Comparison of ENCODE assay signal across 23 mouse cellular contexts in the genomic region with DNA sequence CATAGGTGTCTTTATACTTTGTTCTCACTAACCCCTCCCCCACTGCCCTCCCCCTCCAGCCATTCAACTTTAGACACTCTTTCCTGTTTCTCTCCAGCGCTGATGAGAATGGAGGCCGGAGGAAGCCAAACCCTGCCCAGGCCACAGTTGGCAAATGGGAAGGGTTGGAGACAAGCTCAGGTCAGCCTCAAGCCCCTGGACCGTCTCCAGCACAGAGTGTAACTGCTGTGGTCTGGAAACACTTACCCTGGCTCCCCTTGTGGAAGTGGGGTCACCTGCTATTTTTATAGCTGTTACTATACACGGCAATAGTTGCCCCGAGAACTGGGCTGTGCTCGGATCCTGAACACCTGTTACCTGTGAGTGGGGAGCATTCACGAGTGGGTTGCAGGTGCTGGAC. TPM values are rescaled to one million over a fixed set of nuclear protein-coding genes. Genes with fewer than 3 reads are reported as not detected.
DNase-seq lines count a peak whose midpoint lies in the region; TF ChIP-seq lines count a peak whose summit lies in the region.
"Had no signal": no experiment of that assay in that cellular context is flagged by ENCODE, and none has a peak within 500 bp of the region (broad histone marks: within the 10 kb centered on the region; RNA-seq: fewer than 3 reads in every experiment).

No protein-coding gene starts in this region.

- H3K4me2 ChIP-seq in myocyte (ENCODE audit: low read depth) = peak overlapping the region; percentile 65
- H3K4me2 ChIP-seq: limb, embryonic 15.5 days; liver, embryonic 15.5 days; lung, embryonic 15.5 days had no signal

- H3K27me3 ChIP-seq in myocyte (ENCODE audit: control insufficient read depth, insufficient read depth, insufficient read length) = no peaks in the 10 kb centered on the region
- H3K27me3 ChIP-seq in forebrain, embryonic 10.5 days (ENCODE audit: poor library complexity, severe bottlenecking) = no peaks in the 10 kb centered on the region
- H3K27me3 ChIP-seq: limb, embryonic 15.5 days; liver, embryonic 15.5 days; lung, embryonic 15.5 days had no signal

- H3K27ac ChIP-seq in forebrain, embryonic 10.5 days = no peak overlapping the region
- H3K27ac ChIP-seq: embryonic facial prominence, embryonic 10.5 days; hindbrain, postnatal 0 days; liver, embryonic 15.5 days; lung, embryonic 15.5 days; midbrain, embryonic 10.5 days had no signal

- H3ac ChIP-seq in myocyte (ENCODE audit: control insufficient read depth, insufficient read length) = no peak overlapping the region

- H3K79me2 ChIP-seq in myocyte (ENCODE audit: control insufficient read depth, insufficient read depth) = no peaks in the 10 kb centered on the region

- WGBS in forebrain, embryonic 10.5 days = 88% methylated on average over 7 of the region's 7 CpGs

- peak; percentile 93 for DNase-seq in heart, adult 11 months
- DNase-seq in heart, postnatal 25 days (ENCODE audit: low spot score) = no peak
- DNase-seq in 416B (ENCODE audit: low read depth) = peak; percentile 28
- DNase-seq in gastrocnemius, adult 8-10 months (ENCODE audit: low spot score in 2 of 2) = peak; percentile 18 to 25
- no peak for DNase-seq in forebrain, embryonic 10.5 days (ENCODE audit: extremely low spot score, low spot score)
- no peak for DNase-seq in right cerebral cortex, postnatal 10 days (ENCODE audit: low spot score in 2 of 2)
- DNase-seq: cerebellum, adult 8-10 months; forebrain, postnatal 0 days; kidney, adult 9 months; kidney, postnatal 36 days; lung, postnatal 4 days; thymus, adult 18-20 months; thymus, postnatal 4 days had no signal

- H3K4me1 ChIP-seq in forebrain, embryonic 10.5 days = no peaks in the 10 kb centered on the region
- H3K4me1 ChIP-seq: embryonic facial prominence, embryonic 10.5 days; liver, embryonic 15.5 days; midbrain, embryonic 10.5 days had no signal

- intact Hi-C loops in heart, postnatal 25 days (cut with DNase I) = no loop called here

- no peak overlapping the region for H3K4me3 ChIP-seq in myocyte
- H3K4me3 ChIP-seq in forebrain, embryonic 10.5 days = no peak overlapping the region
- H3K4me3 ChIP-seq: embryonic facial prominence, embryonic 10.5 days; limb, embryonic 15.5 days; liver, embryonic 15.5 days; lung, embryonic 15.5 days; midbrain, embryonic 10.5 days had no signal

- TF ChIP-seq POLR2A in myocyte (IDR thresholded peaks at IDR 0.05; ENCODE audit: insufficient read length, low read depth) = no peak

- no peaks in the 10 kb centered on the region for H3K36me3 ChIP-seq in myocyte (ENCODE audit: control insufficient read depth, insufficient read depth)
- H3K36me3 ChIP-seq in forebrain, embryonic 10.5 days (replicated peaks) = no peaks in the 10 kb centered on the region
- H3K36me3 ChIP-seq: embryonic facial prominence, embryonic 10.5 days; limb, embryonic 15.5 days; liver, embryonic 15.5 days; lung, embryonic 15.5 days; midbrain, embryonic 10.5 days had no signal

- H3K9me3 ChIP-seq in forebrain, embryonic 10.5 days = no peaks in the 10 kb centered on the region
- H3K9me3 ChIP-seq: embryonic facial prominence, embryonic 10.5 days; limb, embryonic 15.5 days; liver, embryonic 15.5 days; lung, embryonic 15.5 days; midbrain, embryonic 10.5 days had no signal

TF ChIP-seq in myocyte, 11 proteins besides CTCF, POLR2A, EP300 and RAD21:
- TF ChIP-seq MAX (IDR thresholded peaks at IDR 0.05; ENCODE audit: low read depth) (no peak), REST (IDR thresholded peaks at IDR 0.05; ENCODE audit: insufficient read depth, insufficient read length) (no peak), MYOD1 (IDR thresholded peaks at IDR 0.05; ENCODE audit: control insufficient read depth in 1 of 3, insufficient read length in 2 of 3, low read depth in 2 of 3) (peak; percentile 8 to 80 (median 26)), MYOG (IDR thresholded peaks at IDR 0.05; ENCODE audit: control insufficient read depth in 1 of 3, insufficient read depth in 1 of 3, insufficient read length in 2 of 3, low read depth in 2 of 3) (peak in 1 of 3 experiments; percentile 50), USF1 (IDR thresholded peaks at IDR 0.05; ENCODE audit: low read depth) (no peak)

RNA-seq across cellular contexts. Expression of gene Ppp1r36, which starts 49.3 kb away (rescaled TPM):
- total RNA-seq in heart, postnatal 25 days (2021) = not detected
- total RNA-seq in gastrocnemius, adult 8-10 months (2022) = not detected
- not detected for polyA plus RNA-seq in myocyte (2012; fragmentation: generic; extraction: Trizol)
- polyA plus RNA-seq in forebrain, embryonic 10.5 days (2016; fragmentation: Nextera tagmentation; extraction: Ambion mirVana) = 0.30 and 0.47 TPM in 2 replicates
- total RNA-seq: adrenal gland, postnatal 14 days had no signal
- polyA plus RNA-seq: C2C12; small intestine, adult 2 months had no signal

Comparison
In these comparisons a context has a peak if more than half of its experiments do, and no peak if none do; other contexts are left out.
1. DNase-seq: peak in heart, adult 11 months (single experiment), 416B (single experiment) and gastrocnemius, adult 8-10 months (2 of 2); none in heart, postnatal 25 days (single experiment), forebrain, embryonic 10.5 days (single experiment) and right cerebral cortex, postnatal 10 days (0 of 2).